In genomic region chr12:24682563-24682962, GRCm38 (mm10) we compare ENCODE assay signal across 10 mouse cellular contexts. TPM values are rescaled to one million over a fixed set of nuclear protein-coding genes. Genes with fewer than 3 reads are reported as not detected.
DNase-seq lines count a peak whose midpoint lies in the region; ATAC-seq lines count a peak whose summit lies in the region.
"Had no signal": no experiment of that assay in that cellular context is flagged by ENCODE, and none has a peak within 500 bp of the region (broad histone marks: within the 10 kb centered on the region; RNA-seq: fewer than 3 reads in every experiment).

No protein-coding gene starts in this region.

- DNase-seq in lung, adult 18-20 months = peak; percentile 27 to 53
- DNase-seq in lung, postnatal 4 days = no peak
- peak; percentile 66 to 70 for DNase-seq in heart, postnatal 10 days
- DNase-seq in layer of hippocampus, adult 9-10 months (ENCODE audit: low spot score) = peak; percentile 17
- DNase-seq in spleen, postnatal 4 days (ENCODE audit: low spot score in 2 of 2) = no peak
- no peak for DNase-seq in retina, postnatal 1 day
- DNase-seq in cerebellum, adult 18-20 months = no peak

- WGBS in stomach, embryonic 16.5 days = 25% methylated on average over 8 of the region's 8 CpGs

- intact Hi-C loops in heart, postnatal 10 days (cut with DNase I) = no loop called here

- H3K9ac ChIP-seq in stomach, embryonic 16.5 days (ENCODE audit: low read length) = no peak overlapping the region

- no peaks in the 10 kb centered on the region for H3K9me3 ChIP-seq in stomach, embryonic 16.5 days (replicated peaks; ENCODE audit: control insufficient read depth, low read length)

- H3K4me2 ChIP-seq in stomach, embryonic 16.5 days (ENCODE audit: low read depth, low read length) = peak overlapping the region; percentile 9; the same call in 1 of the 2 replicates

- peaks cover 27% of the 10 kb centered on the region for H3K4me1 ChIP-seq in stomach, embryonic 16.5 days (ENCODE audit: control insufficient read depth, insufficient read depth, low read length)

- peaks cover 8% of the 10 kb centered on the region for H3K27me3 ChIP-seq in stomach, embryonic 16.5 days (ENCODE audit: control insufficient read depth, insufficient read depth, low read length)

- H3K36me3 ChIP-seq in stomach, embryonic 16.5 days (ENCODE audit: control insufficient read depth, insufficient read depth, low read length) = no peaks in the 10 kb centered on the region

- ATAC-seq in stomach, embryonic 16.5 days (ENCODE audit: insufficient read depth, low FRiP score) = peak; percentile 30; the same call in 1 of the 2 replicates

- H3K4me3 ChIP-seq in stomach, embryonic 16.5 days (replicated peaks; ENCODE audit: low read length) = no peak overlapping the region

- H3K27ac ChIP-seq in stomach, embryonic 16.5 days (ENCODE audit: low read length) = peak overlapping the region; percentile 11; the same call in 1 of the 2 replicates

RNA-seq across cellular contexts. Expression of gene Cys1, which starts 0.9 kb away (rescaled TPM):
- total RNA-seq in heart, postnatal 10 days (2021) = 1 to 10 TPM; 5.1 to 5.9 TPM
- 1.8 and 1.9 TPM in 2 replicates for polyA plus RNA-seq in stomach, embryonic 16.5 days (2015; fragmentation: Nextera tagmentation; extraction: Ambion mirVana)
- total RNA-seq: ES-E14; neutrophil, adult 5-6 weeks had no signal

RNA-seq across cellular contexts. Expression of gene Rrm2, which starts 25.5 kb away (rescaled TPM):
- total RNA-seq in heart, postnatal 10 days (2021) = 10 to 100 TPM; 44.3 to 46.4 TPM
- polyA plus RNA-seq in stomach, embryonic 16.5 days (2015; fragmentation: Nextera tagmentation; extraction: Ambion mirVana) = 139 and 145 TPM in 2 replicates

RNA-seq across cellular contexts. Expression of gene Klf11, which starts 31.5 kb away (rescaled TPM):
- total RNA-seq in heart, postnatal 10 days (2021) = 10 to 100 TPM; 25.5 to 37.3 TPM
- 12.8 TPM in 2 replicates for polyA plus RNA-seq in stomach, embryonic 16.5 days (2015; fragmentation: Nextera tagmentation; extraction: Ambion mirVana)

Comparison
In these comparisons a context has a peak if more than half of its experiments do, and no peak if none do; other contexts are left out.
1. DNase-seq: peak in lung, adult 18-20 months (2 of 2), heart, postnatal 10 days (2 of 2) and layer of hippocampus, adult 9-10 months (single experiment); none in lung, postnatal 4 days (0 of 2), spleen, postnatal 4 days (0 of 2), retina, postnatal 1 day (single experiment) and cerebellum, adult 18-20 months (0 of 2).